Mouse (Mus musculus): Measurements from ENCODE around the gene Syna. TPM values are rescaled to one million over a fixed set of nuclear protein-coding genes. Genes with fewer than 3 reads are reported as not detected.
A peak's percentile ranks its signal among the peaks of the same experiment; 100 is the strongest.

Syna gene
- polyA plus RNA-seq, 1 experiment from 2014 or later: not detected

GRCm38 (mm10) chr5:134583006-134583883 lies 23.3 kb upstream of the Syna start:
- Histone ChIP-seq H3K4me1 (ENCODE audit: control insufficient read depth, insufficient read depth, low read length) (peaks cover 8% of the 10 kb centered on the region), H3K36me3 (ENCODE audit: control insufficient read depth, insufficient read depth, low read length) (peaks cover 2% of the 10 kb centered on the region; the same call in 1 of the 2 replicates), H3K4me3 (ENCODE audit: low read length) (peak overlapping the region; percentile 89), H3K27ac (ENCODE audit: low read length) (no peak overlapping the region), H3K27me3 (replicated peaks; ENCODE audit: control insufficient read depth, insufficient read depth, low read length) (no peaks in the 10 kb centered on the region), H3K9ac (ENCODE audit: low read depth, low read length) (peak overlapping the region; percentile 88), H3K9me3 (ENCODE audit: control insufficient read depth, low read length) (no peaks in the 10 kb centered on the region), H3K4me2 (ENCODE audit: low read depth, low read length) (peak overlapping the region; percentile 66)
- ATAC-seq: peak; percentile 36
- WGBS: 27% methylated on average over 15 of the region's 15 CpGs

GRCm38 (mm10) chr5:134582221-134582907 lies 22.4 kb upstream of the Syna start:
- Histone ChIP-seq H3K36me3 (ENCODE audit: control insufficient read depth, insufficient read depth, low read length) (peaks cover 2% of the 10 kb centered on the region; the same call in 1 of the 2 replicates), H3K4me2 (ENCODE audit: low read depth, low read length) (peak overlapping the region; percentile 66), H3K27ac (ENCODE audit: low read length) (0 out of 2 replicates have a peak overlapping the region, but pooled peaks have one; percentile 25), H3K4me1 (ENCODE audit: control insufficient read depth, insufficient read depth, low read length) (peaks cover 8% of the 10 kb centered on the region), H3K9me3 (ENCODE audit: control insufficient read depth, low read length) (no peaks in the 10 kb centered on the region), H3K9ac (ENCODE audit: low read depth, low read length) (peak overlapping the region; percentile 88), H3K27me3 (replicated peaks; ENCODE audit: control insufficient read depth, insufficient read depth, low read length) (no peaks in the 10 kb centered on the region), H3K4me3 (ENCODE audit: low read length) (peak overlapping the region; percentile 89)
- ATAC-seq: peak; percentile 98
- 8% methylated on average over 28 of the region's 30 CpGs for WGBS

GRCm38 (mm10) chr5:134581146-134581545 lies 21.2 kb upstream of the Syna start, which contains the start of gene Rfc2:
Rfc2 (plus strand) TSS chr5:134581366.
- H3K4me3 ChIP-seq (ENCODE audit: low read length): no peak within 1 kb of the TSS
- no peak for ATAC-seq
- H3K4me1 ChIP-seq (ENCODE audit: control insufficient read depth, insufficient read depth, low read length): peaks cover 8% of the 10 kb centered on the region
- H3K9ac ChIP-seq (ENCODE audit: low read depth, low read length): no peak within 1 kb of the TSS
- no peaks in the 10 kb centered on the region for H3K9me3 ChIP-seq (ENCODE audit: control insufficient read depth, low read length)
- H3K27ac ChIP-seq (ENCODE audit: low read length): no peak within 1 kb of the TSS
- 78% methylated on average over 5 of the region's 5 CpGs for WGBS
- no peak within 1 kb of the TSS for H3K4me2 ChIP-seq (ENCODE audit: low read depth, low read length)
- H3K27me3 ChIP-seq (replicated peaks; ENCODE audit: control insufficient read depth, insufficient read depth, low read length): no peaks in the 10 kb centered on the region
- H3K36me3 ChIP-seq (ENCODE audit: control insufficient read depth, insufficient read depth, low read length): no peaks in the 10 kb centered on the region

GRCm38 (mm10) chr5:134579135-134579534 lies 19.2 kb upstream of the Syna start:
- Histone ChIP-seq H3K27ac (ENCODE audit: low read length) (no peak overlapping the region), H3K9ac (ENCODE audit: low read depth, low read length) (no peak overlapping the region), H3K9me3 (ENCODE audit: control insufficient read depth, low read length) (no peaks in the 10 kb centered on the region), H3K4me3 (ENCODE audit: low read length) (no peak overlapping the region), H3K4me2 (ENCODE audit: low read depth, low read length) (no peak overlapping the region), H3K36me3 (ENCODE audit: control insufficient read depth, insufficient read depth, low read length) (no peaks in the 10 kb centered on the region), H3K4me1 (ENCODE audit: control insufficient read depth, insufficient read depth, low read length) (peaks cover 8% of the 10 kb centered on the region), H3K27me3 (replicated peaks; ENCODE audit: control insufficient read depth, insufficient read depth, low read length) (no peaks in the 10 kb centered on the region)
- 66% methylated on average over 3 of the region's 3 CpGs for WGBS
- no peak for ATAC-seq

GRCm38 (mm10) chr5:134577534-134577933 lies 17.6 kb upstream of the Syna start:
- Histone ChIP-seq H3K27me3 (replicated peaks; ENCODE audit: control insufficient read depth, insufficient read depth, low read length) (no peaks in the 10 kb centered on the region), H3K4me1 (ENCODE audit: control insufficient read depth, insufficient read depth, low read length) (peaks cover 7% of the 10 kb centered on the region), H3K9ac (ENCODE audit: low read depth, low read length) (no peak overlapping the region), H3K9me3 (ENCODE audit: control insufficient read depth, low read length) (no peaks in the 10 kb centered on the region), H3K4me2 (ENCODE audit: low read depth, low read length) (no peak overlapping the region), H3K27ac (ENCODE audit: low read length) (no peak overlapping the region), H3K36me3 (ENCODE audit: control insufficient read depth, insufficient read depth, low read length) (no peaks in the 10 kb centered on the region), H3K4me3 (ENCODE audit: low read length) (no peak overlapping the region)
- ATAC-seq: no peak
- WGBS: 83% methylated on average over 7 of the region's 7 CpGs

- H3K9ac ChIP-seq (ENCODE audit: low read depth, low read length): no peak overlapping the region
- WGBS: 73% methylated on average over 14 of the region's 14 CpGs
- H3K4me2 ChIP-seq (ENCODE audit: low read depth, low read length): no peak overlapping the region
- H3K4me3 ChIP-seq (ENCODE audit: low read length): no peak overlapping the region
- ATAC-seq: no peak
- H3K4me1 ChIP-seq (ENCODE audit: control insufficient read depth, insufficient read depth, low read length): peaks cover 12% of the 10 kb centered on the region
- H3K27ac ChIP-seq (ENCODE audit: low read length): no peak overlapping the region
- no peaks in the 10 kb centered on the region for H3K27me3 ChIP-seq (replicated peaks; ENCODE audit: control insufficient read depth, insufficient read depth, low read length)
- H3K36me3 ChIP-seq (ENCODE audit: control insufficient read depth, insufficient read depth, low read length): no peaks in the 10 kb centered on the region
- no peaks in the 10 kb centered on the region for H3K9me3 ChIP-seq (ENCODE audit: control insufficient read depth, low read length)
Measured at GRCm38 (mm10) chr5:134576517-134577220, 16.7 kb upstream of the Syna start.

- Histone ChIP-seq H3K9ac (ENCODE audit: low read depth, low read length) (no peak overlapping the region), H3K27me3 (replicated peaks; ENCODE audit: control insufficient read depth, insufficient read depth, low read length) (no peaks in the 10 kb centered on the region), H3K4me1 (ENCODE audit: control insufficient read depth, insufficient read depth, low read length) (peaks cover 15% of the 10 kb centered on the region), H3K27ac (ENCODE audit: low read length) (no peak overlapping the region), H3K36me3 (ENCODE audit: control insufficient read depth, insufficient read depth, low read length) (no peaks in the 10 kb centered on the region), H3K4me2 (ENCODE audit: low read depth, low read length) (no peak overlapping the region), H3K9me3 (ENCODE audit: control insufficient read depth, low read length) (peaks cover 3% of the 10 kb centered on the region; the same call in 1 of the 2 replicates), H3K4me3 (ENCODE audit: low read length) (no peak overlapping the region)
- ATAC-seq: no peak
- 93% methylated on average over 5 of the region's 5 CpGs for WGBS
Measured at GRCm38 (mm10) chr5:134575833-134576232, 15.9 kb upstream of the Syna start.

- Histone ChIP-seq H3K9ac (ENCODE audit: low read depth, low read length) (peak overlapping the region; percentile 68), H3K4me1 (ENCODE audit: control insufficient read depth, insufficient read depth, low read length) (peaks cover 19% of the 10 kb centered on the region), H3K4me2 (ENCODE audit: low read depth, low read length) (peak overlapping the region; percentile 91), H3K9me3 (ENCODE audit: control insufficient read depth, low read length) (peaks cover 3% of the 10 kb centered on the region; the same call in 1 of the 2 replicates), H3K4me3 (ENCODE audit: low read length) (peak overlapping the region; percentile 57), H3K36me3 (ENCODE audit: control insufficient read depth, insufficient read depth, low read length) (no peaks in the 10 kb centered on the region), H3K27me3 (replicated peaks; ENCODE audit: control insufficient read depth, insufficient read depth, low read length) (no peaks in the 10 kb centered on the region), H3K27ac (ENCODE audit: low read length) (peak overlapping the region; percentile 73)
- ATAC-seq: 0 out of 2 replicates have a peak, but pooled peaks have one; percentile 9
- WGBS: 45% methylated on average over 10 of the region's 10 CpGs
Measured at GRCm38 (mm10) chr5:134572508-134573214, 12.7 kb upstream of the Syna start.

Measured in intestine, embryonic 16.5 days (tissue).